Mouse (Mus musculus): ENCODE measurements around the gene Vcp. TPM values are rescaled to one million over a fixed set of nuclear protein-coding genes. Genes with fewer than 3 reads are reported as not detected.
A peak's percentile ranks its signal among the peaks of the same experiment; 100 is the strongest.

The Vcp gene
- polyA plus RNA-seq, 1 experiment from 2014 or later = 571 TPM

- Histone ChIP-seq H3K27ac (no peak overlapping the region), H3K4me3 (replicated peaks) (no peak overlapping the region), H3K4me1 (peaks cover 7% of the 10 kb centered on the region), H3K9ac (no peak overlapping the region), H3K36me3 (peaks cover 14% of the 10 kb centered on the region; the same call in 1 of the 2 replicates), H3K27me3 (peaks cover 6% of the 10 kb centered on the region; the same call in 1 of the 2 replicates), H3K4me2 (no peak overlapping the region), H3K9me3 (replicated peaks) (no peaks in the 10 kb centered on the region)
- WGBS = 36% methylated on average over 4 of the region's 4 CpGs
- ATAC-seq (replicated peaks; ENCODE audit: low FRiP score) = no peak
These were observed 38.7 kb downstream of the Vcp start for GRCm38 (mm10) chr4:42961592-42961991.

GRCm38 (mm10) chr4:42959382-42959781, 40.9 kb downstream of the Vcp start:
- H3K27ac ChIP-seq = no peak overlapping the region
- no peak for ATAC-seq (replicated peaks; ENCODE audit: low FRiP score)
- no peak overlapping the region for H3K4me3 ChIP-seq (replicated peaks)

GRCm38 (mm10) chr4:42958942-42959341, 41.4 kb downstream of the Vcp start:
- no peak overlapping the region for H3K27ac ChIP-seq
- no peaks in the 10 kb centered on the region for H3K27me3 ChIP-seq
- no peak overlapping the region for H3K9ac ChIP-seq
- 69% methylated on average over 8 of the region's 8 CpGs for WGBS
- H3K4me2 ChIP-seq = no peak overlapping the region
- no peaks in the 10 kb centered on the region for H3K9me3 ChIP-seq (replicated peaks)
- H3K36me3 ChIP-seq = peaks cover 16% of the 10 kb centered on the region; the same call in 1 of the 2 replicates
- H3K4me3 ChIP-seq (replicated peaks) = no peak overlapping the region
- no peak for ATAC-seq (replicated peaks; ENCODE audit: low FRiP score)
- peaks cover 9% of the 10 kb centered on the region for H3K4me1 ChIP-seq

More at GRCm38 (mm10) chr4:42959382-42959781, 40.9 kb downstream of the Vcp start:
- H3K9ac ChIP-seq = no peak overlapping the region
- H3K27me3 ChIP-seq = peaks cover 3% of the 10 kb centered on the region; the same call in 1 of the 2 replicates
- no peak overlapping the region for H3K4me2 ChIP-seq
- H3K36me3 ChIP-seq = peaks cover 16% of the 10 kb centered on the region; the same call in 1 of the 2 replicates
- H3K4me1 ChIP-seq = peaks cover 6% of the 10 kb centered on the region; the same call in 1 of the 2 replicates
- 59% methylated on average over 4 of the region's 4 CpGs for WGBS
- H3K9me3 ChIP-seq (replicated peaks) = no peaks in the 10 kb centered on the region

- H3K27ac ChIP-seq = no peak overlapping the region
- no peak overlapping the region for H3K4me3 ChIP-seq (replicated peaks)
- H3K27me3 ChIP-seq = no peaks in the 10 kb centered on the region
- H3K36me3 ChIP-seq = peaks cover 16% of the 10 kb centered on the region; the same call in 1 of the 2 replicates
- H3K9ac ChIP-seq = no peak overlapping the region
- peaks cover 19% of the 10 kb centered on the region for H3K4me1 ChIP-seq
- no peaks in the 10 kb centered on the region for H3K9me3 ChIP-seq (replicated peaks)
- 90% methylated on average over 8 of the region's 8 CpGs for WGBS
- no peak overlapping the region for H3K4me2 ChIP-seq
- ATAC-seq (replicated peaks; ENCODE audit: low FRiP score) = no peak
These were observed 42.3 kb downstream of the Vcp start for GRCm38 (mm10) chr4:42957979-42958378.

- Histone ChIP-seq H3K4me1 (peaks cover 23% of the 10 kb centered on the region), H3K9me3 (replicated peaks) (no peaks in the 10 kb centered on the region)
- WGBS = 75% methylated on average over 11 of the region's 11 CpGs
These were observed 43.0 kb downstream of the Vcp start for GRCm38 (mm10) chr4:42957306-42957705.

GRCm38 (mm10) chr4:42956581-42956980, 43.7 kb downstream of the Vcp start:
- Histone ChIP-seq H3K27ac (no peak overlapping the region), H3K27me3 (no peaks in the 10 kb centered on the region), H3K4me2 (no peak overlapping the region), H3K4me1 (peaks cover 25% of the 10 kb centered on the region), H3K9me3 (replicated peaks) (no peaks in the 10 kb centered on the region), H3K4me3 (replicated peaks) (no peak overlapping the region), H3K36me3 (peaks cover 16% of the 10 kb centered on the region; the same call in 1 of the 2 replicates), H3K9ac (no peak overlapping the region)
- no peak for ATAC-seq (replicated peaks; ENCODE audit: low FRiP score)
- 96% methylated on average over 17 of the region's 17 CpGs for WGBS

More at GRCm38 (mm10) chr4:42957306-42957705, 43.0 kb downstream of the Vcp start:
- Histone ChIP-seq H3K4me2 (no peak overlapping the region), H3K27me3 (no peaks in the 10 kb centered on the region), H3K4me3 (replicated peaks) (no peak overlapping the region), H3K9ac (no peak overlapping the region), H3K27ac (no peak overlapping the region), H3K36me3 (peaks cover 16% of the 10 kb centered on the region; the same call in 1 of the 2 replicates)
- ATAC-seq (replicated peaks; ENCODE audit: low FRiP score) = no peak

- no peak for ATAC-seq (replicated peaks; ENCODE audit: low FRiP score)
- no peak overlapping the region for H3K4me2 ChIP-seq
- 91% methylated on average over 3 of the region's 3 CpGs for WGBS
- no peak overlapping the region for H3K9ac ChIP-seq
- no peaks in the 10 kb centered on the region for H3K9me3 ChIP-seq (replicated peaks)
- H3K36me3 ChIP-seq = peaks cover 16% of the 10 kb centered on the region; the same call in 1 of the 2 replicates
- H3K27me3 ChIP-seq = no peaks in the 10 kb centered on the region
- peaks cover 39% of the 10 kb centered on the region for H3K4me1 ChIP-seq
- H3K27ac ChIP-seq = no peak overlapping the region
- H3K4me3 ChIP-seq (replicated peaks) = no peak overlapping the region
These were observed 45.1 kb downstream of the Vcp start for GRCm38 (mm10) chr4:42955200-42955599.

- no peak overlapping the region for H3K9ac ChIP-seq
- no peaks in the 10 kb centered on the region for H3K9me3 ChIP-seq (replicated peaks)
- H3K4me1 ChIP-seq = peaks cover 42% of the 10 kb centered on the region
- ATAC-seq (replicated peaks; ENCODE audit: low FRiP score) = no peak
- H3K36me3 ChIP-seq = peaks cover 16% of the 10 kb centered on the region; the same call in 1 of the 2 replicates
- no peak overlapping the region for H3K27ac ChIP-seq
- no peaks in the 10 kb centered on the region for H3K27me3 ChIP-seq
- H3K4me3 ChIP-seq (replicated peaks) = no peak overlapping the region
- H3K4me2 ChIP-seq = no peak overlapping the region
- 9% methylated on average over 10 of the region's 10 CpGs for WGBS
These were observed 46.0 kb downstream of the Vcp start for GRCm38 (mm10) chr4:42954297-42954696.

GRCm38 (mm10) chr4:42953435-42954094, 46.7 kb downstream of the Vcp start:
- Histone ChIP-seq H3K36me3 (peaks cover 16% of the 10 kb centered on the region; the same call in 1 of the 2 replicates), H3K9me3 (replicated peaks) (no peaks in the 10 kb centered on the region), H3K9ac (no peak overlapping the region), H3K4me3 (replicated peaks) (no peak overlapping the region), H3K4me1 (peaks cover 49% of the 10 kb centered on the region), H3K27me3 (no peaks in the 10 kb centered on the region), H3K4me2 (no peak overlapping the region), H3K27ac (0 out of 2 replicates have a peak overlapping the region, but pooled peaks have one; percentile 9)
- WGBS = 21% methylated on average over 10 of the region's 10 CpGs
- ATAC-seq (replicated peaks; ENCODE audit: low FRiP score) = no peak

GRCm38 (mm10) chr4:42952563-42952962, 47.7 kb downstream of the Vcp start:
- Histone ChIP-seq H3K27ac (no peak overlapping the region), H3K9me3 (replicated peaks) (no peaks in the 10 kb centered on the region), H3K9ac (no peak overlapping the region), H3K4me3 (replicated peaks) (no peak overlapping the region), H3K36me3 (peaks cover 12% of the 10 kb centered on the region; the same call in 1 of the 2 replicates), H3K27me3 (peaks cover 7% of the 10 kb centered on the region; the same call in 1 of the 2 replicates), H3K4me2 (no peak overlapping the region), H3K4me1 (peaks cover 50% of the 10 kb centered on the region)
- no peak for ATAC-seq (replicated peaks; ENCODE audit: low FRiP score)
- WGBS = 83% methylated on average over 7 of the region's 7 CpGs

- Histone ChIP-seq H3K4me1 (peaks cover 48% of the 10 kb centered on the region), H3K9ac (no peak overlapping the region; the same call in 1 of the 2 replicates), H3K27ac (0 out of 2 replicates have a peak overlapping the region, but pooled peaks have one; percentile 13), H3K9me3 (replicated peaks) (no peaks in the 10 kb centered on the region), H3K27me3 (peaks cover 16% of the 10 kb centered on the region), H3K4me3 (replicated peaks) (0 out of 2 replicates have a peak overlapping the region, but pooled peaks have one; percentile 1), H3K36me3 (peaks cover 1% of the 10 kb centered on the region; the same call in 1 of the 2 replicates), H3K4me2 (peak overlapping the region; percentile 84)
- WGBS = 39% methylated on average over 11 of the region's 11 CpGs
- ATAC-seq (replicated peaks; ENCODE audit: low FRiP score) = no peak
These were observed 48.8 kb downstream of the Vcp start for GRCm38 (mm10) chr4:42951206-42952195.

Data from kidney, embryonic 15.5 days (tissue).